Mouse (Mus musculus) heart, embryonic 11.5 days (tissue): ENCODE measurements at regions not wholly inside any gene's neighbourhood (a gene's known extent, or its start where the extent isn't known, plus 50 kb on each side); places are given as distances from the start of the nearest gene placed in this dataset.

ENCODE experiments used
- ATAC-seq: fragments of 200-750 bp; cut with Nextera tagmentation; replicated peaks from 2 replicates; pipeline ENCODE4 v1.8.0; 2017; ENCODE audit warnings: moderate library complexity; ENCODE audit not compliant: insufficient number of reproducible peaks, low FRiP score, low TSS enrichment
- H3K27ac ChIP-seq: fragments of 300-500 bp; sonication (generic); 2 replicates; pipeline ENCODE4 v1.5.1; 2014; ENCODE audit warnings: mild to moderate bottlenecking, low read depth, low read length
- H3K27me3 ChIP-seq: fragments of 300-500 bp; sonication (generic); 2 replicates; pipeline ENCODE4 v1.6.1; 2014; ENCODE audit warnings: mild to moderate bottlenecking, low read length, mixed read lengths; ENCODE audit not compliant: control insufficient read depth, insufficient read depth
- H3K36me3 ChIP-seq: fragments of 300-500 bp; sonication (generic); 2 replicates; pipeline ENCODE4 v1.6.1; 2014; ENCODE audit warnings: mild to moderate bottlenecking, low read length, moderate library complexity, mixed read lengths; ENCODE audit not compliant: control insufficient read depth, insufficient read depth
- H3K4me1 ChIP-seq: fragments of 300-500 bp; sonication (generic); 2 replicates; pipeline ENCODE4 v1.6.1; 2014; ENCODE audit warnings: low read length; ENCODE audit not compliant: control insufficient read depth, insufficient read depth
- H3K4me2 ChIP-seq: fragments of 300-500 bp; sonication (generic); 2 replicates; pipeline ENCODE4 v1.6.1; 2014; ENCODE audit warnings: mild to moderate bottlenecking, moderate library complexity
- H3K4me3 ChIP-seq: fragments of 300-500 bp; sonication (generic); 2 replicates; pipeline ENCODE4 v1.5.1; 2014; ENCODE audit warnings: low read depth, low read length
- H3K9ac ChIP-seq: fragments of 300-500 bp; sonication (generic); 2 replicates; pipeline ENCODE4 v1.6.1; 2014; ENCODE audit warnings: mild to moderate bottlenecking, low read depth, low read length, moderate library complexity
- H3K9me3 ChIP-seq: fragments of 300-500 bp; sonication (generic); replicated peaks from 2 replicates; pipeline ENCODE4 v1.6.1; 2016; ENCODE audit warnings: low read length; ENCODE audit not compliant: control insufficient read depth
- WGBS: fragments of 180-500 bp; shearing (Covaris S2); extraction: QIAGEN DNeasy Blood & Tissue Kit; methylation state at CpG from one replicate; pipeline ENCODE4 v1.1.7; 2014; ENCODE audit not compliant: insufficient replicate concordance; 5-methylcytosine and 5-hydroxymethylcytosine counted together

GRCm38 (mm10) chr14:25270227-25270876, 188.6 kb upstream of the Zmiz1 start:
- no peak overlapping the region for H3K27ac ChIP-seq
- 52% methylated on average over 11 of the region's 11 CpGs for WGBS
- no peak overlapping the region for H3K4me3 ChIP-seq
- H3K9ac ChIP-seq = no peak overlapping the region
- H3K9me3 ChIP-seq = no peaks in the 10 kb centered on the region
- peaks cover 4% of the 10 kb centered on the region; the same call in 1 of the 2 replicates for H3K27me3 ChIP-seq
- H3K36me3 ChIP-seq = no peaks in the 10 kb centered on the region
- H3K4me1 ChIP-seq = peaks cover 6% of the 10 kb centered on the region; the same call in 1 of the 2 replicates
- no peak overlapping the region for H3K4me2 ChIP-seq
- no peak for ATAC-seq

DNA sequence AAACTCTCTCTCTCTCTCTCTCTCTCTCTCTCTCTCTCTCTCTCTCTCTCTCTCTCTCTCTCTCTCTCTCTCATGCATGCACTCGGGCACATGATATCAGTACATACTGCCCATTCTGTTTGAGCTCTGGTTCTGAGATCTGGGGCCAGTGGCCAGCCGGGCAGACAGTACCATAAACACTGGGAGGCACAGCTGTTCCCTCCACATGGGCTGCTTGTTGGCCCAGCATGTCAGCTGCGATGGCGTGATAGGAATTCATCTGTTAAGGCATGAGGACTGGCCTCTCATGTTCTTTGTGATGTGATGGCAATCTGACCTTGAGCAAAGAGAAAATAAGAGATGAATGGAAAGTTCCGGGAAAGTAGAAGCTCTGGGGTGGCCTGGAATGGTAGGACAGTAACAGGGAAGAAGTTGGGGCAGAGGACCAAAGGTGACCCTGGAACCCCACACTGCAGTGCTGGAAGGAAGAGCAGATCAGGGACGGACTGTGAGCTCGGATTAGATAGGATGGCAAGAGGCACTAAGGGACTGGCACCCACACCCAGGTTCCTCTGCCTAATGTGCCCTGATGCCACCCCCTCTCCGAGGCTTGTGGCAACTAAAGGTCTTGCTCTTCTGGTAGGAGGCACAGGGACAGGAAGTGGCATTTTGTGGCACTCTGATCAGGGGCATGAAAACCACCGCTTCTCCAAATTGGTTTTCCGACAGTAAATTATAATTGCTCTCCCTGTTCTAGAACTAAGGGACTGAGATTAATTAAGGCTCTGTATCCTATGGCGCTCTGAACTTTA, 186.4 kb upstream of the Zmiz1 start:
- Histone ChIP-seq H3K36me3 (no peaks in the 10 kb centered on the region), H3K27ac (no peak overlapping the region), H3K4me2 (no peak overlapping the region), H3K4me3 (no peak overlapping the region), H3K4me1 (no peaks in the 10 kb centered on the region), H3K9ac (no peak overlapping the region), H3K27me3 (peaks cover 6% of the 10 kb centered on the region), H3K9me3 (no peaks in the 10 kb centered on the region)
- 71% methylated on average over 11 of the region's 11 CpGs for whole genome bisulfite sequencing
- ATAC-seq = no peak

DNA sequence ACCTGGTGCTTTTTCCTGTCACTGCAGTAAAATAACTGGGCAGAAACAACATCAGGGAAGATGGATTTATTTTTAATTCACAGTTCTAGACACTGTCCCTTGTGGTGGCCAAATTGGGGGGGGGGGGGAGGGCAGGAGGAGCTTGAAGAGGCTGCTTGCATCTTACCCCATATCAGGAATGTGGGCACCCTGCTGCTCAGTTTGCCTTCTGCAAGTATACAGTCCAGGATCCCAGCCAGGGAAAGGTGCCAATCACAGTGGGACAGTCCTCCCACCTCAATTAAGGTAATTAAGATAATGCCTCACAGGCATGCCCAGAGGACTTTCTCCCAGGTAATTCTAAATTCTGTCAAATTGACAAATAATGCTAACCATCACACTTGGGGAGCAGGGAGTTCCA, 179.2 kb upstream of the Zmiz1 start:
- Histone ChIP-seq H3K4me3 (no peak overlapping the region), H3K27ac (no peak overlapping the region), H3K4me1 (no peaks in the 10 kb centered on the region), H3K36me3 (no peaks in the 10 kb centered on the region), H3K9me3 (no peaks in the 10 kb centered on the region), H3K9ac (no peak overlapping the region), H3K27me3 (peaks cover 9% of the 10 kb centered on the region), H3K4me2 (no peak overlapping the region)
- no peak for ATAC-seq

DNA sequence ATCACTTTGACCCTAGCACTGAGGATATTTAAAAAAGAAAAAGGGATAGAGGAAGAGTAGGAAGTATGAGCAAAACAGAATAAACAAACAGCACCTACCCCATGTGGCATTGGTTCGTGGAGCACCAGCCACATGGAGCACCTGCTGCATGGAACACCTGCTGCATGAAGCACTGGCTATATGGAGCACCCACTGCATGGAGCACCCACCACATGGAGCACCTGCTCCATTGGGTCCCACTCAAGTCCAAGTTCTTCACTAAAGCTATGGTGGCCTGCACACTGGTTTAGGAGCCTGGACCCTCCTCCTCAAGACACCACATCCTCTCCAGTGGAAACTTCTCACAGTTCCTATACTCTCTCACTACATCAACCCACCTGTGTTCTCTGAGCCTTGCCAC, 166.4 kb upstream of the Zmiz1 start:
- Histone ChIP-seq H3K4me1 (no peaks in the 10 kb centered on the region), H3K4me3 (no peak overlapping the region), H3K9ac (no peak overlapping the region), H3K4me2 (no peak overlapping the region), H3K9me3 (no peaks in the 10 kb centered on the region), H3K27me3 (no peaks in the 10 kb centered on the region), H3K36me3 (no peaks in the 10 kb centered on the region), H3K27ac (no peak overlapping the region)
- no peak for ATAC-seq
- WGBS = 74% methylated on average over 1 of the region's 1 CpGs

GRCm38 (mm10) chr14:25294226-25294625, 164.8 kb upstream of the Zmiz1 start:
- Histone ChIP-seq H3K27ac (no peak overlapping the region), H3K9ac (no peak overlapping the region), H3K4me2 (no peak overlapping the region), H3K4me1 (no peaks in the 10 kb centered on the region), H3K4me3 (no peak overlapping the region), H3K27me3 (no peaks in the 10 kb centered on the region; the same call in 1 of the 2 replicates), H3K9me3 (no peaks in the 10 kb centered on the region), H3K36me3 (no peaks in the 10 kb centered on the region)
- ATAC-seq = no peak
- WGBS = 79% methylated on average over 4 of the region's 4 CpGs

- WGBS = 60% methylated on average over 4 of the region's 5 CpGs
- H3K4me2 ChIP-seq = no peak overlapping the region
- no peaks in the 10 kb centered on the region for H3K4me1 ChIP-seq
- no peak overlapping the region for H3K9ac ChIP-seq
- H3K9me3 ChIP-seq = no peaks in the 10 kb centered on the region
- no peak overlapping the region for H3K4me3 ChIP-seq
- H3K36me3 ChIP-seq = no peaks in the 10 kb centered on the region
- no peak overlapping the region for H3K27ac ChIP-seq
- ATAC-seq = no peak
- H3K27me3 ChIP-seq = no peaks in the 10 kb centered on the region; the same call in 1 of the 2 replicates
These were observed 163.2 kb upstream of the Zmiz1 start for GRCm38 (mm10) chr14:25295688-25296350.

GRCm38 (mm10) chr14:25299673-25300190, 159.3 kb upstream of the Zmiz1 start:
- Histone ChIP-seq H3K27ac (no peak overlapping the region), H3K36me3 (no peaks in the 10 kb centered on the region), H3K9me3 (no peaks in the 10 kb centered on the region), H3K27me3 (no peaks in the 10 kb centered on the region; the same call in 1 of the 2 replicates), H3K9ac (no peak overlapping the region), H3K4me1 (peaks cover 12% of the 10 kb centered on the region), H3K4me2 (no peak overlapping the region), H3K4me3 (no peak overlapping the region)
- 87% methylated on average over 3 of the region's 3 CpGs for WGBS
- ATAC-seq = no peak

- H3K36me3 ChIP-seq = no peaks in the 10 kb centered on the region
- H3K27me3 ChIP-seq = no peaks in the 10 kb centered on the region; the same call in 1 of the 2 replicates
- no peaks in the 10 kb centered on the region for H3K9me3 ChIP-seq
- H3K4me2 ChIP-seq = no peak overlapping the region
- peaks cover 18% of the 10 kb centered on the region for H3K4me1 ChIP-seq
- H3K9ac ChIP-seq = no peak overlapping the region
- no peak overlapping the region for H3K27ac ChIP-seq
- WGBS = 59% methylated on average over 9 of the region's 9 CpGs
- no peak for ATAC-seq
- H3K4me3 ChIP-seq = no peak overlapping the region
These were observed 157.5 kb upstream of the Zmiz1 start for GRCm38 (mm10) chr14:25301336-25302031.
